Mouse (Mus musculus) heart, embryonic 11.5 days (tissue): ENCODE measurements at regions not wholly inside any gene's neighbourhood (a gene's known extent, or its start where the extent isn't known, plus 50 kb on each side); places are given as distances from the start of the nearest gene placed in this dataset.

Experiments used
- ATAC-seq: fragments of 200-750 bp; cut with Nextera tagmentation; replicated peaks from 2 replicates; pipeline ENCODE4 v1.8.0; 2017; ENCODE audit warnings: moderate library complexity; ENCODE audit not compliant: insufficient number of reproducible peaks, low FRiP score, low TSS enrichment
- H3K27ac ChIP-seq: fragments of 300-500 bp; sonication (generic); 2 replicates; pipeline ENCODE4 v1.5.1; 2014; ENCODE audit warnings: mild to moderate bottlenecking, low read depth, low read length
- H3K27me3 ChIP-seq: fragments of 300-500 bp; sonication (generic); 2 replicates; pipeline ENCODE4 v1.6.1; 2014; ENCODE audit warnings: mild to moderate bottlenecking, low read length, mixed read lengths; ENCODE audit not compliant: control insufficient read depth, insufficient read depth
- H3K36me3 ChIP-seq: fragments of 300-500 bp; sonication (generic); 2 replicates; pipeline ENCODE4 v1.6.1; 2014; ENCODE audit warnings: mild to moderate bottlenecking, low read length, moderate library complexity, mixed read lengths; ENCODE audit not compliant: control insufficient read depth, insufficient read depth
- H3K4me1 ChIP-seq: fragments of 300-500 bp; sonication (generic); 2 replicates; pipeline ENCODE4 v1.6.1; 2014; ENCODE audit warnings: low read length; ENCODE audit not compliant: control insufficient read depth, insufficient read depth
- H3K4me2 ChIP-seq: fragments of 300-500 bp; sonication (generic); 2 replicates; pipeline ENCODE4 v1.6.1; 2014; ENCODE audit warnings: mild to moderate bottlenecking, moderate library complexity
- H3K4me3 ChIP-seq: fragments of 300-500 bp; sonication (generic); 2 replicates; pipeline ENCODE4 v1.5.1; 2014; ENCODE audit warnings: low read depth, low read length
- H3K9ac ChIP-seq: fragments of 300-500 bp; sonication (generic); 2 replicates; pipeline ENCODE4 v1.6.1; 2014; ENCODE audit warnings: mild to moderate bottlenecking, low read depth, low read length, moderate library complexity
- H3K9me3 ChIP-seq: fragments of 300-500 bp; sonication (generic); replicated peaks from 2 replicates; pipeline ENCODE4 v1.6.1; 2016; ENCODE audit warnings: low read length; ENCODE audit not compliant: control insufficient read depth
- WGBS: fragments of 180-500 bp; shearing (Covaris S2); extraction: QIAGEN DNeasy Blood & Tissue Kit; methylation state at CpG from one replicate; pipeline ENCODE4 v1.1.7; 2014; ENCODE audit not compliant: insufficient replicate concordance; 5-methylcytosine and 5-hydroxymethylcytosine counted together

- WGBS: 70% methylated on average over 6 of the region's 6 CpGs
- H3K9ac ChIP-seq: no peak overlapping the region
- no peak overlapping the region for H3K4me3 ChIP-seq
- no peaks in the 10 kb centered on the region for H3K36me3 ChIP-seq
- H3K27me3 ChIP-seq: no peaks in the 10 kb centered on the region
- no peaks in the 10 kb centered on the region for H3K4me1 ChIP-seq
- no peak overlapping the region for H3K4me2 ChIP-seq
- no peak for ATAC-seq
- no peak overlapping the region for H3K27ac ChIP-seq
- peaks cover 2% of the 10 kb centered on the region; the same call in 1 of the 2 replicates for H3K9me3 ChIP-seq
Observed at GRCm38 (mm10) chr5:125843259-125843658, 311.7 kb downstream of the Tmem132b start.

GRCm38 (mm10) chr5:125849722-125850121 is 318.1 kb downstream of the Tmem132b start:
- no peak for ATAC-seq
- Histone ChIP-seq H3K36me3 (no peaks in the 10 kb centered on the region), H3K9ac (no peak overlapping the region), H3K27ac (no peak overlapping the region), H3K4me3 (no peak overlapping the region), H3K4me2 (no peak overlapping the region), H3K9me3 (peaks cover 8% of the 10 kb centered on the region), H3K4me1 (no peaks in the 10 kb centered on the region), H3K27me3 (no peaks in the 10 kb centered on the region)
- WGBS: 80% methylated on average over 7 of the region's 7 CpGs

GRCm38 (mm10) chr5:125876296-125876695 is 344.7 kb downstream of the Tmem132b start:
- WGBS: 74% methylated on average over 9 of the region's 9 CpGs
- Histone ChIP-seq H3K36me3 (no peaks in the 10 kb centered on the region), H3K4me1 (no peaks in the 10 kb centered on the region), H3K4me2 (no peak overlapping the region), H3K9ac (no peak overlapping the region), H3K9me3 (0 out of 2 replicates have a peak, but pooled peaks cover 7% of the 10 kb centered on the region), H3K27me3 (no peaks in the 10 kb centered on the region), H3K4me3 (no peak overlapping the region), H3K27ac (no peak overlapping the region)
- ATAC-seq: no peak

- Histone ChIP-seq H3K27me3 (no peaks in the 10 kb centered on the region), H3K4me3 (no peak overlapping the region), H3K4me1 (no peaks in the 10 kb centered on the region), H3K9me3 (no peaks in the 10 kb centered on the region), H3K4me2 (no peak overlapping the region), H3K36me3 (no peaks in the 10 kb centered on the region), H3K27ac (no peak overlapping the region), H3K9ac (no peak overlapping the region)
- ATAC-seq: no peak
- WGBS: 69% methylated on average over 2 of the region's 2 CpGs
Observed at GRCm38 (mm10) chr5:125888840-125889239, 357.3 kb downstream of the Tmem132b start.

GRCm38 (mm10) chr5:125893864-125894263 is 362.3 kb downstream of the Tmem132b start:
- no peak for ATAC-seq
- Histone ChIP-seq H3K27ac (no peak overlapping the region), H3K4me3 (no peak overlapping the region), H3K4me1 (no peaks in the 10 kb centered on the region), H3K27me3 (no peaks in the 10 kb centered on the region), H3K4me2 (no peak overlapping the region), H3K9me3 (peaks cover 2% of the 10 kb centered on the region; the same call in 1 of the 2 replicates), H3K9ac (no peak overlapping the region), H3K36me3 (no peaks in the 10 kb centered on the region)
- WGBS: 74% methylated on average over 6 of the region's 6 CpGs

- 0 out of 2 replicates have a peak, but pooled peaks cover 2% of the 10 kb centered on the region for H3K9me3 ChIP-seq
- H3K36me3 ChIP-seq: no peaks in the 10 kb centered on the region
- H3K4me2 ChIP-seq: no peak overlapping the region
- no peak overlapping the region for H3K9ac ChIP-seq
- H3K4me3 ChIP-seq: no peak overlapping the region
- no peak for ATAC-seq
- H3K27me3 ChIP-seq: no peaks in the 10 kb centered on the region
- H3K4me1 ChIP-seq: no peaks in the 10 kb centered on the region
- no peak overlapping the region for H3K27ac ChIP-seq
- 78% methylated on average over 4 of the region's 4 CpGs for WGBS
Observed at GRCm38 (mm10) chr5:125902038-125902437, 370.5 kb downstream of the Tmem132b start.

- Histone ChIP-seq H3K4me1 (no peaks in the 10 kb centered on the region), H3K4me3 (no peak overlapping the region), H3K36me3 (no peaks in the 10 kb centered on the region), H3K9ac (no peak overlapping the region), H3K9me3 (no peaks in the 10 kb centered on the region), H3K27me3 (no peaks in the 10 kb centered on the region), H3K27ac (no peak overlapping the region), H3K4me2 (no peak overlapping the region)
- ATAC-seq: no peak
- 78% methylated on average over 5 of the region's 5 CpGs for WGBS
Observed at GRCm38 (mm10) chr5:125904426-125904825, 372.9 kb downstream of the Tmem132b start.

GRCm38 (mm10) chr5:125907332-125907731 is 375.8 kb downstream of the Tmem132b start:
- ATAC-seq: no peak
- H3K27ac ChIP-seq: no peak overlapping the region
- WGBS: 82% methylated on average over 4 of the region's 4 CpGs

GRCm38 (mm10) chr5:125907909-125908308 is 376.3 kb downstream of the Tmem132b start:
- Histone ChIP-seq H3K4me1 (no peaks in the 10 kb centered on the region), H3K4me3 (no peak overlapping the region), H3K9ac (no peak overlapping the region), H3K27ac (no peak overlapping the region), H3K4me2 (no peak overlapping the region), H3K27me3 (no peaks in the 10 kb centered on the region), H3K9me3 (no peaks in the 10 kb centered on the region), H3K36me3 (no peaks in the 10 kb centered on the region)
- 90% methylated on average over 5 of the region's 5 CpGs for WGBS
- ATAC-seq: no peak

More at GRCm38 (mm10) chr5:125907332-125907731, 375.8 kb downstream of the Tmem132b start:
- Histone ChIP-seq H3K27me3 (no peaks in the 10 kb centered on the region), H3K4me2 (no peak overlapping the region), H3K9me3 (no peaks in the 10 kb centered on the region), H3K9ac (no peak overlapping the region), H3K36me3 (no peaks in the 10 kb centered on the region), H3K4me3 (no peak overlapping the region), H3K4me1 (no peaks in the 10 kb centered on the region)
